Mouse (Mus musculus): Measurements from ENCODE around the gene Etv5.

The Etv5 gene

DNA sequence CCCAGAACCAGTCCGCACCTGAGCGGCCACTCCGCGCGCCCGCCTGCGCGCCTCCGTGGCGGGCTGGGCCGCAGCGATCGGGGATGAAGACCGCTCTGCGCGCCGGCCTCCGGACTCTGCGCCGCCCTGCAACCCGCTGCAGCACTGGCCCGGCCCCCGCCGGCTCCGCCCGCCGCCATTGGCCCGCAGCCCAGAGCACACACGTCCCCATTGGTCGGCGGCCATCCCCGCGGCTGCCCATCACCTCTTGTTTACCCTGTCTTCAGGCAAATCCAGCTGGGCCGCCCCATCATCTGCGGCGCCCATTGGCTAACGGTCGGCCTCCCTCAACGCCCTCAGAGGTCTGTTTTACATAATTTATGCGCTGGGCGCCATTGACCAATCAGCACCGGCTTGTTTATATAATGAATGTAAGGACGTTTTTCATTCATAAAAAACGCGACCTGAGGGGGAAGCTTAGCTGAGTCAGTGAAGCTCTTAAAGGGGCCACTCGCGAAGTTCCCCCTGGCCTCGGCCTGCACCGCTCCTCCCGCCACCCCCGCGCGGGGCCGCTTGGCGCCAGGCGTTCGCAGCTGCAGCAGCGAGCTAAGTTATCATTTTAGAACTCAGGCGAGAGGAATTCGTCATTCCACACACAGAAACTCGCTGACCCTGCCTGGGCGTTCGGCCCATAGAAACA, at the start of gene Etv5:
Gene Etv5 (minus strand): TSS at position 221 of the 679 bp plus-strand sequence.
- in situ Hi-C loops (cut with MboI, MseI) = loop anchor here (5.0 kb wide), 1 partner anchor 88 kb away; no protein-coding TSS in a partner anchor

DNA sequence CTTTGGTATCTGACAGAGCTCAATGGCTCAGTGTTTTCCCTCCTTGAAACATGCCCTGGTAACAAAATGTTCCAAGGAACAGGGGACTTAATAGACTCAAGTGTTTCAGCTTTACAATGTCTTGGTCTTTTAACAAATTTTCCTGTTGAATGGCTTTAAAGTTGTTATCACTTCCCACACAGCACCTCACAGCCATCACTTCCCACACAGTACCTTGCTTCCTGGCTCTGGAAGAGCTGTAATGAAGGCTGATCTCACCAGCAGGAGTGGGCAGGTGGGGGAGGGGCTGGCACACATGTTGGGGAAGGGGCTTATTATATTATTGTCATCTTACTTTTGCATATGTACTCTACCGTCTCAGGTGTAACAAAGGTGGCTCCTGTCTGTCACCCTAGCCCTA, 44.4 kb upstream of the Etv5 start:
- in situ Hi-C loops (cut with MboI, MseI) = no loop called here

DNA sequence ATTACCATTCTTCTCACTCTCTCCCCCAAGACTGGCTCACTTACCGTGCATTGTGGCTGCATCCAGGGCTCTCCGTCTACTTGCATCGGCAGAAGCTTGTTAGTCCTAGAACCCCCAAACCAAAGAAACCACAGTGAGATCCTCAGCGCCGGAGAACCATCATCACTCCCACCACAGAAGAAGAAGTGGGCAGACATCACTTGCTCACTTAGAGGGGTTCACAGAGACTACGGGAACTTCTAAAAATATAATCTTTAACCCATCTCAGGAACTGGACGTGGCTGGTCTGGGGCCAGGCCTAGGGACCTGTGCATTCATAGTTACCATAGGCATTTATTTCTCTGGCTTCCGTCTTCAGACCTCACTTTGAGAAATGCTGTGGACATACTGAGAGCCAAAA, 39.8 kb upstream of the Etv5 start:
- in situ Hi-C loops (cut with MboI, MseI) = no loop called here

DNA sequence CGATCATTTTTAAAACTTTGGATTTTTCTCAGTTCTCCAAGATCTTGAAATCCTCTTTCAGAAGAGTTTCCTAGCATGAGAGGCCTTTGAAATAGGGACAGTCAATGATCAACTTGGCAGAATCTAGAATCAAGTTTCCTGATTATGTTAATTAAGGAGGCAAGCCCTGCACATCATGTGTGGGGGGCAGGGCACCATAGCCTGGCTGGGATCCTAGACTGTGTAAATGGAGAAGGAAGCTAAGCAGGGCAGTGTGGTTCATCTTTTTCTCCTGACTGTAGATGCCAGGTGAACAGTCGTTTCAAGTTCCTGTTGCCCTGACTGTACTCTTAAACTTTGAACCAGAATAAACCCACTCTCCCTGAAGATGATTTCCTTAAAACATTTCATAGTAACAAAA, 32.2 kb upstream of the Etv5 start:
- in situ Hi-C loops (cut with MboI, MseI) = loop anchor here (5.0 kb wide), 1 partner anchor 89 kb away; no protein-coding TSS in a partner anchor

DNA sequence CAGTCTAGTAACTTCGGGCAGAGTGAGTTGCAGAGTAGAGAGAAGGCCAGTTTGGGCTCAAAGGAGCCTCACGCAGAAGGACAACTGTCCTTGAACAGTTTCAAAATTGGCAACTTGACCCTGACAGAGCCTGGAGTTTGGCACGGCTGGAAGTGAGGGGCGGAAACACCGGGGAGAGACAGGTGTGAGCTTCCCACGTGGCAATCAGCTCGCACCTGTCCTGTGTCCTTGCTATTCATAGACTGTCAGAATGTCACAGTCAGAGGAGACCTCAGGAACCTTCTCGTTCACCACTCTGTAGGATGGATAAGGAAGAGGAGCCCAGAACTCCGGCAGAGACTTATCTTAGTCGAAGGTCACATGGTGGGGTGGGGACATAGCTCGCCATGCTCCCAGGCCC, 29.9 kb upstream of the Etv5 start:
- in situ Hi-C loops (cut with MboI, MseI) = no loop called here

DNA sequence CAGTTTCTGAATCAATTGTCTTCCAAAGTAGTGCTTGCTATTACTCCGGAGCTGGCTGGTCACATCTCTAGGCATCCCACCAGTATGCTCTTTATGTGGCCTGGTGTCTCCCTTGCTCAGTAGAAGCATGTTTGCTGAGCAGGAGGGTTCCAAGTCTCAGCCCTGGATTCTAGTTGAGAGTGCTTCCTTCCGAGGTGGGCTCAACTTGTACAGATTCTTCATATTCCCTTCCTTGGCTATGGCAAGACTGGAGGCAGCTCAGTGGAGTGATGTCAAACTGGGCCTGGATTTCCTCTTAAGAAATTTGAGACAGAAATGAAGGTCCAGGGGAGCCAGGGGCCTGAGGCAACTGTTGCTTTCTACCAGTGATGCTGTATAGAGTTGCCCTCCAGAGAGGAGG, 27.6 kb upstream of the Etv5 start:
- in situ Hi-C loops (cut with MboI, MseI) = no loop called here

DNA sequence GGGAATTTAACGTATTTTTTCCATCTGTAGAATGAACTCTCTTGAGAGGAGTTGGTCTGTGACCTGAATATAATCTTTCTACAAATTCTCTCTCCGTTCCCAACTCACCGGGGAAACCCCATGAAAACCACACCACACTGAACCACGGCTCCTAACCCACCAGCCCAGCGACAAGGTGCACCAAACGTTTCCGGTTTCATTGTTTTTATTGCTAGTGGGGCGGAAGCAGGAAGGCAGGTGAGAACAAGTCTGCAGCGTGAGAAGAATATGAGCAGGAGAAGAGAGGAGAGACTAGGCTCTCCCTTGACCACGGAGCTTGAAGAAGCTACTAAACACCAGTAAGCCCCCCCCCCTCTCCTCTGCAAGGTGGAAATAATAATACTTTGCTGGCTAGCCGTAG, 26.9 kb upstream of the Etv5 start:
- in situ Hi-C loops (cut with MboI, MseI) = no loop called here

DNA sequence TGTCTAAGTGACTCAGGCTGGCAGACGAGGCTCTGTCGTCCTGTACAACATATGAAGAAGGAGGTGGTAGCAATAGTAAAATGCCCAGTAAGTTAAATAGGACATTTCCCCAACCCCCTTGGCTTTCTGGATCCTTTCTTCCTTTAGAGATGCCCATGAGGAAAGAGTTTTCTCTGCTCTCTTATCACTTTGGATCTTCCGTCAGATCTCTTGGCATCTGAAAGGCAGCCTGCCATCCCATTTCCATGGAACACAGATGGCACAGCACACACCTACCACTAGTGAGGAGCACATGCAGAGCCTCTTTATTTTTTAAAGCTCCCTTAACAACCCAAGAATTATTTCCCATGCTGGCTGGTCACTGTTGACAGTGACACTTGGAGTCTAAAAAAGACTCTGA, 22.7 kb upstream of the Etv5 start:
- in situ Hi-C loops (cut with MboI, MseI) = no loop called here

DNA sequence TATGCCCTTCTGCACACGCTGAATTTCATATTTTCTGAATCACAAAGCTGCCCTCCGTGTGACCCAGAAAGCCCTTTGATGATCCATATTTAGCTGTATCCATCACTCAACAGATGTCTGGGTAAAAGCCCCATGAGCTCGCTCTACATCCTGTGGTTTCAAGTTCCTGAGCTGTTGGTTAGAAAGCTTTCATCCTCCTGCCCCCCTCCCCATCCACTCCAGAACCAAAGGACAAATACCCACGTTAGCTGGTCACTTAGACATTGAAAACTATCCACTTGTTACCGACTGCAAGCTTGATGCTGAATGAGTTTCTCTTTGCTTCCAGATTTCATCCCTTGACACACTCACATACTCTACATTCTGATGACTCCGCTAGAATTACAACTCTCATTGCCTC, 22.2 kb upstream of the Etv5 start:
- in situ Hi-C loops (cut with MboI, MseI) = no loop called here

DNA sequence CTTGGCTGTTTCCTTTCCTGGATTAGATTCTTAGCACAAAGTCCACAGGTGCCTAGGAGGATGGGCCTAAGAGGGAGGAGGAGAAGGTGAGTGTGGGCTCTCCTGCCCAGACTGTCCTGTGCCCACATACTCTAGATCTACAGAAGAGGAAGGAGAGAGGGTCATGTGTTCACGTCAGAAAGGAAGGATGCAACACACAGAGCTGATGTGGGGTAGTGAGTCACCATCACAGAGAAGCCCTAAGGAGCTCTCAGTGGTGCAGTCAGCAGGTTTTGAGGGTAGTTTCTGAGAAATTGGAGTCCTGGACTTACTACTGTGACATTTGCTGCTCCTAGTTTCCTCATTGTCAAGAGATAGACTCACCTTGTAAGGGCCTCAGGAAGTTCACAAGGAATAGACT, 21.4 kb upstream of the Etv5 start:
- in situ Hi-C loops (cut with MboI, MseI) = no loop called here

DNA sequence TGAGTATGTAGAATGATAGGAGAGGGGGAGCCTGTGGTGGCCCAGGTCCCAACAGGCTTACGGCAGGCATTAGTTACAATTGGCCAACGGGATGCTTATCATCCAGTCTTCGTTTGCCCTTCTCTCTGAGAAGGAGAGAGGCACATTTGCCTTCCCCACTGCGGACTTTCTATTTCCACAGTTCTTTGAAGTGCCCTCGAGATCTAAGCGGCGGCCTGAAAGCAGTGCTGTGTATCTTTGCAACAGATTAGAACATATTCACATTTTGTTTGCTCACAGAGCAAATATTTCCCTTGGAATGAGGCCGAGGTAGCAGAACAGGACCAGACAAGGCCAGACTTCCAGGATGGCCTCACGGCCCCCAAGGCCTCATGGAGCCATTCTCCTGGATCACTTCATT, 12.6 kb upstream of the Etv5 start:
- in situ Hi-C loops (cut with MboI, MseI) = no loop called here

DNA sequence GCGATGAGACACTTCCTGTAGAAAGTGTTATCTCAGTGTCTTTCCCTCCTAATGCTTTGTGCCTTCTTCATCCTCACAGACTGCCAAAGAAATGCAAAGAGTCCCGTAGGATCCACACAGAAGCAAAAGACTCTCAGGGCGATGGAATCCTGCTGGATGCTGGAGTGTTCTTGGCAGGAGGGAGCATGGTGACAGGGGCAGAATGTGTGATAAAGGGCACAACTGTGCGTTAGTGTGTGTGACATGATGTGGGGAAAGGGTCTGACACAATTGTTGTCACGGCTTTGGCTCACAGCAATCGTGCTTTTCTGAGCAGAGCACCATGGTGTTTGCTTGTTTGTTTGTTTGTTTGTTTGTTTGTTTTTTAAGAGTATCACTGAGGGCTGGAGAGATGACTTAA, 8.6 kb upstream of the Etv5 start:
- in situ Hi-C loops (cut with MboI, MseI) = no loop called here

DNA sequence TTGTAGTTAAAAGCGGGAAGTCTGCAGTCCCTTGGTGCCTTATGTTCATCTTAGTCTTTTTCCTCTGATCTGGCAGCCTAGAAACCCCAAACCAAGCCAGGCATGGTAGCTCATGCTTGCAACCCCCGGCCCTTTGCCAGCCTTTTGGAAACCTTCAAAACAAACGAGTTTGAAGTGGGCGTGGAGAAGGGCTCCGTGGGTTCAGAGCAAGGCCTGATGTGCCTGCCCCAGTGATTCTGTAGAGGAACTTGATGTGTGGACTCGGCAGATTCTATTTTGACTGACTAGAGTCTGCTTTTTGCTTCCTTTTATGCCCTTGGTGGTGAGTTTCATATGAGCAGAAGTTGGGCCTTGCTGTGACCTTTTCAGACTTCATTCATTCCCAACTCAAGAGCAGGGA, 5.3 kb upstream of the Etv5 start:
- in situ Hi-C loops (cut with MboI, MseI) = loop anchor here (5.0 kb wide), 1 partner anchor 83 kb away; no protein-coding TSS in a partner anchor

DNA sequence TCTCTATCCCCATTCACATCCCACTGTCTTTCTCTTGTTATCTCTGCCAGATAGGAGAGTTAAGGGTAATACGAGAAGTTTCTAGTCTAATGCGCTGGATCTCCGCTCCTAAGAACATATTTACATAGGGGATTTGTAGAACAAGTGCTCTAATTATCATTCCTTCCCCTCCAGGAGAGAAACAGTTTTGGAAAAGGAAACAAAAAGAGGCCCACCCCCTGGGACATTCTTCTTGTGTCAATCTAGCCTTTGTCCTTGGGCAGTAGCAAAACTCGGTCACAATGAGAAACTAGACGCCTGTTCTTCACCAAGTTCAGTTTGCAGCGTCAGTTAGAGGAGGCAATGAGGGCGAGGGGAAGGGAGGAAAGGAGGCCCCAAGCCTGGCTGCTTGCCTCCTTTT, 2.7 kb upstream of the Etv5 start:
- in situ Hi-C loops (cut with MboI, MseI) = loop anchor here (5.0 kb wide), 1 partner anchor 85 kb away; no protein-coding TSS in a partner anchor

DNA sequence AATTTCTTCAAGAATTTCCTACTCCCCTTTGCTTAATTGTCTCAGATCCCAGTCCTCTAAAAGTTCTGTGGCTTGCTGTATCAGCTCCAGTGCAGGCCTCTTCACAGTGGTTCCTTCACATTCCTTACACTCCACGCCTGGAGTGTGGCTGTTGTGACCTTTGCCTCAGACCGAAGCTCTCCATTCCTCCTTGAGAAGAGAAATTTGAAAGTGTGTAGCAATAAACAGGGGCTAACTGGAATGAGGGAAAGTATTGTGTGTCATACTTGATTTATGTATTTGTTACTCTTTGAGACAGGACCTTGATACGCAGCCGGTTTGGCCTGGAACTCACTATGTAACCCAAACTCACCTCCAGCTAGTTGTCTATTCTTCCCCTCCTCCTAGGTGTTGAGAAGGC, 1.8 kb upstream of the Etv5 start:
- in situ Hi-C loops (cut with MboI, MseI) = loop anchor here (5.0 kb wide), 1 partner anchor 86 kb away; no protein-coding TSS in a partner anchor

DNA sequence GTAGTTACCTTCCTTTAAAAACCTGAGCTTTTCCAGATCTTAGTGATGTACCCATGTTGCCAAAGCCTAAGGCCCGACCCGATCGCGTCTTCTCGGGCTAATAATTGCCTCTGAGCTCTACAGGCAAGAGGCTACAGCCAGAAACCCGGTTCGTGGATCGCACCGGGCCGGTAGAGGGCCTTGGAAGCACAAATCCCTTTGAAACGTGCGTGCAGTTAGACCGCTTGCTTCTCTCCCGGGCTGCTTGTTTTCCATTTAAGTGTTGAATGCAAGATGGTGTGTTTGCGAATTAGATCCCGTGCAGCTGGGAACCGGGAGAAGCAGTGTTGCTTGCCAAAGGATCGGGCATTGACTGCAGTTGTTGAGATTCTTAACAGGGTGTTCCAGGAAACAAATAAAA, 750 bp upstream of the Etv5 start:
- in situ Hi-C loops (cut with MboI, MseI) = loop anchor here (5.0 kb wide), 1 partner anchor 87 kb away; no protein-coding TSS in a partner anchor

DNA sequence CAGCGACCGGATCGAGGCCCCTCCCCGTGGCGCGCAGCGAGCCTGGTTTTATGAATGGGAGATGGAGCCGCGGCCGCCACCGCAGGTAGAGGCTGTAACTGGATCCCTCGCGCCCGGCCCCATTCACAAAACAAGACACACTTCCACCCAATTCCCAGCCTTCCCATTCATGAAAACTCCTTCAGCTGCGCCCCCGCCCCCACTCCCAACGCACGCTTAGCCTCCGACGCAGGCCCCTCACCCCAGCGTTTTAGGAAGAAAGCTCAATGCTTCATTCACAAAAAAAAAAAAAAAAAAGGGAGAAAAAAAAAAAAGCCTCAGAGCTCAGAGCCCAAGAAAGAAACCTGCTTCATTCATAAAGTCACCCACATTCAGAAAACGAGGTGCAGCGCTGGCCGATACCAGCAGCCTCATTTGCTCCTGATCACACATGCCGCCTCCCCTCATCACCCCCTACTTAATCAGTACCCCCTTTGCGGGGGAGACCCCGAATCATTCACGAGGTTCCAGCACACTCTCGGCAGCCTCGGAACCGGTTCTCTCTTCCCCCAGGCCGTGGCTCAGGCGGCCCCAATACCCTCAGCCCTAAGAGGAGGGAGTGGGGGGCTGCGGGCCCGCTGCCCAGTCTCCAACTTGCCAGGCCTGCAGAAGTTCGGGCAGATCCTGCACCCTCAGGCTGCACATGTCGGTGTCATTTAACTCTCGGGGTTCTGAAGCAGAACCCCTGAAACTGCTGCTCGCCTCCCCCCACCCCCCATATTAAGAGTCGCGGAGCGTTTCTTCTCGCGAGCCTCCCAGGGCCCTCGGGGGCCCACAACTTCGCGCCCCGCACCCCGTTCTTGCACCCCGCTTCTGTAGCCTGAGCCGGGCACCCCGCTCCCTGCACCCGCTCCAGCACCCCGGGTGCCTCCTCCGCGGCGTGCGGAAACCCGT, 812 bp downstream of the Etv5 start:
- in situ Hi-C loops (cut with MboI, MseI) = no loop called here

DNA sequence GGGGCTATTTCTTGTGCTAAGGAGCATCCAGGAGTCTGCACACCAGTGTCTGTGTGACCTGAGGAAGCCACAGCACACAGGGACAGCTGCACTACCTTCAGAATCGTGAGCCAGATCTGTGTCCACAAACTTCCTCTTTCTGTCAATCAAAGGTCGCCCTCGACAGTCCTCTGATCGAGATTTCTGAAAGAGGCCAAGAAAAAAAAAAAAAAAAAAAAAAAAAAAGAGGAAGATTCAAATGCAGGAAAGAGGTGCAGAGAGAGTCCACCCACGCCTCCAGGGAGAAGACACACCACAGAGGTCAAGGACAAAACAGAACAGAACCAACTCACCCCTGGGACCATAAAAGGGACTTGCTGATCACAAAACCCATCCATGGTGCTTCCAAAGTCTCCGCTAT, 3.4 kb downstream of the Etv5 start:
- in situ Hi-C loops (cut with MboI, MseI) = no loop called here

DNA sequence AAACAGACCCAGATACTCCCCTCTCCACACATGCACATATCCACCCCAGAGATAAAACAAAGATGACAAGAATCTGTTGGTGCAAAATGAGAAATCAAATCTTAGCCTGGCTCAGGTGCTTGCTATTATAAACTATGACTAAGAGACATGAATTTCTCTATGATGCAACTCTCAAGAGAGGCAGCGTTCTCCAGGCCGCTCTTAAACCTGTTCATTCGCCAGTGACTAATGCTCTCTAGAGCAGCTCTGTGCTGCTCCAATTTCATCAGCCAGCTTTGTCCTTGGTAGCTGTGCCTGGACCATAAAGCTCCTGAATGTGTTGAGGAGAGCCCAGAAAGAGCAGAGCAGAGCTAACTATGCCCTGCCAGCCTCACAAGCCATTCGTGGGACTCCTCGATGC, 5.0 kb downstream of the Etv5 start:
- in situ Hi-C loops (cut with MboI, MseI) = no loop called here

DNA sequence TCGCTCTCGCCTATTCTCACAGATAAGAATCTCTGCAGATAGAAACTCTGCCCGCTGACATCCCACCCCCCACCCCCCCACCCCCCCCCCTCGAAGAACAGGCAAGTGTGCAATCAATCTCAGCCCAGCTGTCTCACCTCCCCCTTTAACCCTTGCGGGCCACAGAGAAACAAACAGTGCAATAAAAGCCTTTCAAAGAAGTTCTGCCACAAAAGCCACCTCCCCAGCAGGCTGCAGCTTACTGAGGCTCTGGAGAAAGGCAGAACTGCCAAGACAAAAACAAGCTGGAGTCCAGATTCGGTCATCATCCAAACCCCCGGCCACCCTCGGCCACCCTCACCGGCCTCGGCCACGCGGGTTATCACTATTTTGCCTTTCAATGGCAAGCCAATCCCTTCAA, 5.6 kb downstream of the Etv5 start:
- in situ Hi-C loops (cut with MboI, MseI) = no loop called here

DNA sequence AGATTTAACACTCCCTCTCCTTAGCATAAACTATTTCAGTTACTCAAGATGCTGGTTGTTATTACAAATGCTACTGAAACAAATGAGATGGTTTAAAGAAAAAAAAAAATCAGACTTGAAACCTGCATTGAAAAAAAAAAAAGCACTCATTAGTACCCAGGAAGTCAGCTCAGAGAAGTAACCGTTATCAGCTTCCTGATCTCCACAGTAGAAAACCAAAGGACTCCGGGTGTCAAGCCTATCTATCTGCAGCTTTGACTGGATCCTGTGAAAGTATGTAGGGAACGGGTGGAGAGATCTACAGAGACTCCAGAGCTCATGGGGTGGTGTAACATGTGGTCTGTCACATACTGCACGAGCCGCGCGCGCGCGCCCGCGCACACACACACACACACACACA, 7.7 kb downstream of the Etv5 start:
- in situ Hi-C loops (cut with MboI, MseI) = no loop called here

DNA sequence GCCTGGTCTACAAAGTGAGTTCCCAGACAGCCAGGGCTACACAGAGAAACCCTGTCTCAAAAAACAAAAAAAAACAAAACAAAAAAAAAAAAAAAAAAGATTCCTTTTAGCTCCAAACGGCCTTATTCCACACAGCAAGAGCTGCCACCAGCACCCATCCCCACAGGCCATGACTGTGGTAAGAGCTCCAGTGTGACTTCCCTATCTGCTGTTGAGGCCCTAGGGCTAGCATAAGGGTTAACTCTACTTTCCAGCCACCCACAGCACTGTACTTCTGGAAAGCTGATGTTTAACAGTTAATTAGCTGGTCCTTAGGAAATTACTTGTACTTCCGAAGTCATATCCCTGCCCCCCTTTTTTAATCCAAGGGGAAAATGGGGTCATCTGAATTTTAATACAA, 8.2 kb downstream of the Etv5 start:
- in situ Hi-C loops (cut with MboI, MseI) = no loop called here

Measured in T-helper 1 cell (primary cell).